Mouse (Mus musculus): ENCODE results near the gene Lsm6. TPM values are rescaled to one million over a fixed set of nuclear protein-coding genes. Genes with fewer than 3 reads are reported as not detected.

Gene Lsm6
- polyA plus RNA-seq, 1 experiment from 2014 or later = 123 TPM

GRCm38 (mm10) chr8:78770584-78770983 is 50.4 kb downstream of the Lsm6 start:
- TF ChIP-seq EP300 (optimal IDR thresholded peaks at IDR 0.05) (no peak), CTCF (IDR thresholded peaks at IDR 0.05; ENCODE audit: low read depth) (no peak)
- 84% methylated on average over 3 of the region's 3 CpGs for WGBS
- Histone ChIP-seq H3K4me1 (replicated peaks; ENCODE audit: control insufficient read depth, insufficient read depth) (no peaks in the 10 kb centered on the region), H3K9ac (ENCODE audit: low read length) (no peak overlapping the region), H3K4me2 (replicated peaks; ENCODE audit: low read depth) (no peak overlapping the region), H3K27me3 (ENCODE audit: control insufficient read depth, insufficient read depth, low read length) (no peaks in the 10 kb centered on the region), H3K27ac (replicated peaks) (no peak overlapping the region), H3K9me3 (ENCODE audit: control insufficient read depth, low read length) (no peaks in the 10 kb centered on the region), H3K36me3 (ENCODE audit: control insufficient read depth, insufficient read depth, low read length) (no peaks in the 10 kb centered on the region), H3K4me3 (ENCODE audit: low read depth, low read length) (no peak overlapping the region)
- ATAC-seq (ENCODE audit: low FRiP score, low TSS enrichment) = no peak
- DNase-seq (ENCODE audit: low spot score) = no peak

GRCm38 (mm10) chr8:78765556-78765955 is 55.4 kb downstream of the Lsm6 start:
- Histone ChIP-seq H3K27ac (replicated peaks) (no peak overlapping the region), H3K4me2 (replicated peaks; ENCODE audit: low read depth) (no peak overlapping the region), H3K27me3 (ENCODE audit: control insufficient read depth, insufficient read depth, low read length) (no peaks in the 10 kb centered on the region), H3K9me3 (ENCODE audit: control insufficient read depth, low read length) (no peaks in the 10 kb centered on the region), H3K9ac (ENCODE audit: low read length) (no peak overlapping the region), H3K36me3 (ENCODE audit: control insufficient read depth, insufficient read depth, low read length) (no peaks in the 10 kb centered on the region), H3K4me1 (replicated peaks; ENCODE audit: control insufficient read depth, insufficient read depth) (no peaks in the 10 kb centered on the region), H3K4me3 (ENCODE audit: low read depth, low read length) (no peak overlapping the region)
- ATAC-seq (ENCODE audit: low FRiP score, low TSS enrichment) (no peak), DNase-seq (ENCODE audit: low spot score) (no peak)
- no peak for TF ChIP-seq EP300 (optimal IDR thresholded peaks at IDR 0.05)
- TF ChIP-seq CTCF (IDR thresholded peaks at IDR 0.05; ENCODE audit: low read depth) = no peak
- 96% methylated on average over 1 of the region's 1 CpGs for WGBS

GRCm38 (mm10) chr8:78764976-78765375 is 56.0 kb downstream of the Lsm6 start:
- H3K9me3 ChIP-seq (ENCODE audit: control insufficient read depth, low read length) = no peaks in the 10 kb centered on the region
- no peak overlapping the region for H3K4me2 ChIP-seq (replicated peaks; ENCODE audit: low read depth)
- no peak overlapping the region for H3K9ac ChIP-seq (ENCODE audit: low read length)
- no peaks in the 10 kb centered on the region for H3K4me1 ChIP-seq (replicated peaks; ENCODE audit: control insufficient read depth, insufficient read depth)
- H3K27me3 ChIP-seq (ENCODE audit: control insufficient read depth, insufficient read depth, low read length) = no peaks in the 10 kb centered on the region
- TF ChIP-seq EP300 (optimal IDR thresholded peaks at IDR 0.05) (no peak), CTCF (IDR thresholded peaks at IDR 0.05; ENCODE audit: low read depth) (no peak)
- H3K36me3 ChIP-seq (ENCODE audit: control insufficient read depth, insufficient read depth, low read length) = no peaks in the 10 kb centered on the region
- H3K4me3 ChIP-seq (ENCODE audit: low read depth, low read length) = no peak overlapping the region
- no peak overlapping the region for H3K27ac ChIP-seq (replicated peaks)
- ATAC-seq (ENCODE audit: low FRiP score, low TSS enrichment) (no peak), DNase-seq (ENCODE audit: low spot score) (no peak)

GRCm38 (mm10) chr8:78759139-78759538 is 61.8 kb downstream of the Lsm6 start:
- H3K4me2 ChIP-seq (replicated peaks; ENCODE audit: low read depth) = no peak overlapping the region
- no peak for DNase-seq (ENCODE audit: low spot score)
- H3K36me3 ChIP-seq (ENCODE audit: control insufficient read depth, insufficient read depth, low read length) = no peaks in the 10 kb centered on the region

GRCm38 (mm10) chr8:78754986-78755385 is 66.0 kb downstream of the Lsm6 start:
- no peak overlapping the region for H3K27ac ChIP-seq (replicated peaks)
- no peak for ATAC-seq (ENCODE audit: low FRiP score, low TSS enrichment)

More at GRCm38 (mm10) chr8:78759139-78759538, 61.8 kb downstream of the Lsm6 start:
- Histone ChIP-seq H3K4me3 (ENCODE audit: low read depth, low read length) (no peak overlapping the region), H3K9ac (ENCODE audit: low read length) (no peak overlapping the region), H3K27ac (replicated peaks) (no peak overlapping the region), H3K27me3 (ENCODE audit: control insufficient read depth, insufficient read depth, low read length) (no peaks in the 10 kb centered on the region), H3K4me1 (replicated peaks; ENCODE audit: control insufficient read depth, insufficient read depth) (no peaks in the 10 kb centered on the region), H3K9me3 (ENCODE audit: control insufficient read depth, low read length) (no peaks in the 10 kb centered on the region)
- TF ChIP-seq CTCF (IDR thresholded peaks at IDR 0.05; ENCODE audit: low read depth) = no peak
- no peak for TF ChIP-seq EP300 (optimal IDR thresholded peaks at IDR 0.05)
- no peak for ATAC-seq (ENCODE audit: low FRiP score, low TSS enrichment)

More at GRCm38 (mm10) chr8:78754986-78755385, 66.0 kb downstream of the Lsm6 start:
- no peak for DNase-seq (ENCODE audit: low spot score)
- H3K36me3 ChIP-seq (ENCODE audit: control insufficient read depth, insufficient read depth, low read length) = no peaks in the 10 kb centered on the region
- H3K9me3 ChIP-seq (ENCODE audit: control insufficient read depth, low read length) = no peaks in the 10 kb centered on the region
- TF ChIP-seq CTCF (IDR thresholded peaks at IDR 0.05; ENCODE audit: low read depth) (no peak), EP300 (optimal IDR thresholded peaks at IDR 0.05) (no peak)
- no peaks in the 10 kb centered on the region for H3K27me3 ChIP-seq (ENCODE audit: control insufficient read depth, insufficient read depth, low read length)
- H3K4me3 ChIP-seq (ENCODE audit: low read depth, low read length) = no peak overlapping the region
- H3K9ac ChIP-seq (ENCODE audit: low read length) = no peak overlapping the region
- H3K4me1 ChIP-seq (replicated peaks; ENCODE audit: control insufficient read depth, insufficient read depth) = no peaks in the 10 kb centered on the region
- no peak overlapping the region for H3K4me2 ChIP-seq (replicated peaks; ENCODE audit: low read depth)
- 85% methylated on average over 4 of the region's 4 CpGs for WGBS

Other genes with a start within 250 kb of the Lsm6 start
- 2.9 and 3.2 TPM in 2 replicates for gene Zfp827, start 207.3 kb upstream of the Lsm6 start, polyA plus RNA-seq (2015; fragmentation: Nextera tagmentation; extraction: Ambion mirVana)